Mouse (Mus musculus): ENCODE data around the gene Papss2.

Gene Papss2

DNA sequence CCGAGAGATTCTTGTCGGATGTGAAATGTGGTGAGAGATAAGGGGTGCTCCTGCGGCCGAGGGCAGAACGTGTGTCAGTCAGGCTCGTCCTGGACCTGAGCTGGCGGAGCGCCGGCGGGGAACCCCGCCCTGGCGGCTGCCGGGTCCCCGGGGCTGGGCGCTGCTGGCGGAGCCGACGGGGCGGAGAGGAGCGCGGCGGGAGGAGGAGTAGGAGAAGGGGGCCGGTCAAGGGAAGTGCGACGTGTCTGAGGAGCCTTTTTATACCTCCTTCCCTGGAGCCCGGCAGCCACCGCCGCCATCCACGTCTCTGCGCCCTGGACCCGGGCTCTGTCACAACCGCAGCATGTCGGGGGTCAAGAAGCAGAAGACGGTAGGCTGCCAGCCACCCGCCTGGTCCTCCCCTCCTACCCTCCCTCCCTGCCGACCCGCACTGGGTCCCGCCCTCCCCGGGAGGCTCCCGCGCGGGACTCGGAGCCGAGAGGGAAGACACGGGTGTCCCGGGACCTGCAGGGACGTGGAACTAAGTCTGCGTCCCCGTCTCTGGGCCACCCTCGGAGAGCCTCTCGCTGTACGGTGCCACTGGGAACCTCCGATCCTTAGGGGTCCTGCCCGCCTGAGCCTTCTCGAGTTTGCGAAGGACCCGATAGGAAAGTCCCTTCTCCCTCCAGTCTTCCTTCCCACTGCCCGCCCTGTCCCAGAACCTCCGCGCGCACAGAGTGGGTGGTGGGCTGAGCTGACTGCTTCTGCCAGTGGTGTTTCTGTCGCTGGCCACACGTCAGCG lies at the start of gene Papss2:
Papss2 (plus strand) TSS at position 285 of the 781 bp plus-strand sequence.
- DNase-seq = peak; percentile 82

DNA sequence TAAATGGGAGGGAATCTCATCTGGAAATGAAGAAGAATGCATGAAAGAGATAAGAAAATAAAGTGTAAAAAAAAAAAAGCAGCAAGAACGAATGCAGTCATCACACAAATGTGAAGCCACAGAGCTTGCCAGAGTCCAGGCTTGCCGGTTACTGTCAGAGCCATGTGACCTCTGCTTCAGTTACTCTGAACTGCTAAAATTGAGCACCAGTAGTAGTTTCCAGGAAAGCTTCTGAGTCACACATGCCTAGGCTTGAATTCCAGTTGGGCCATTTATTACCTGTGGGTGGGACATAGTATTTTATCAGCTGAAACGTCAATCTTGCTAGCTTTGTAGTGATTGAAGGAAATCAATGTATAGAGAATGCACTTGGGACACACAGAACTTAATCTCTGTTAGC lies 48.2 kb upstream of the Papss2 start:
- no peak for DNase-seq

GRCm38 (mm10) chr19:32548202-32548601 lies 47.4 kb upstream of the Papss2 start:
- DNase-seq = no peak

DNA sequence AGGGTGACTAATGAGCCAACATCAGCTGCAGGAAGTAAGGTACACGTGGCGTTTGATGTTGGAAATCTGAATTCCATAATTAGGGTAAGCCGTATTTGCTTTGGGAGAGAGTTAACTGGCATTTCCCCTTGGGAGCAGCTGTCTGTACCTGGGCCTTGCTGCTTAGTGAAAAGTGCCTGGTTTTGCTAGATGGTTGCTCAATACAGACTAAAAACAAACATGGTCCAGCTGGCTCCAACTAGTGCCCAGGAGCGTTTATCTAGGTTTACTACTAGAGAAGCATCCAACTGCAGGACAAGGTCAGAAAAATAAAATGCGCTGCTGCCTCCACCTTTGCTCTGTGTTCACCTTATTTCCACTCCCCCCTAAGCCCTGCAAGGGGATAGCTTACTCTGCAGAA lies 45.1 kb upstream of the Papss2 start:
- DNase-seq = no peak

GRCm38 (mm10) chr19:32551442-32551841 lies 44.1 kb upstream of the Papss2 start:
- no peak for DNase-seq

- no peak for DNase-seq
These were observed 43.5 kb upstream of the Papss2 start for GRCm38 (mm10) chr19:32552106-32552505.

DNA sequence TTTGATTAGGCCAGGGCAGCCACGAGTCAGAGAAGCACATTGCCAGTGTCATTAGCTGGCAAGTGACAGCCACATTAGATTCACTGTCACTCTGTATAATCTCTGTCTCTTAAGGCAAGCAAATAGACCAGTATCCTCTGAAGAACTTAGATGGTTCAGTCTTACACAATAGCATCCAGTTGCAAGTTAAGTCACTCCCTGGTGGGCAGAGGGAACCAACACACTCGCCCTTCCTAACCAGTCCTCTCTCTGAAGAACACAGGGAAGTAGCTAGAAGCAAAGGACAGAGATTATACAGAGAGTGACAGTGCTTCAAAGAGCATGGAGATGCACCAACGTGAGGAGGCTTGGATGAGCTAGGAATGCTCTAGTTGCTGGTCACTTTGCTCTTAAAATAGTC lies 42.3 kb upstream of the Papss2 start:
- no peak for DNase-seq

DNA sequence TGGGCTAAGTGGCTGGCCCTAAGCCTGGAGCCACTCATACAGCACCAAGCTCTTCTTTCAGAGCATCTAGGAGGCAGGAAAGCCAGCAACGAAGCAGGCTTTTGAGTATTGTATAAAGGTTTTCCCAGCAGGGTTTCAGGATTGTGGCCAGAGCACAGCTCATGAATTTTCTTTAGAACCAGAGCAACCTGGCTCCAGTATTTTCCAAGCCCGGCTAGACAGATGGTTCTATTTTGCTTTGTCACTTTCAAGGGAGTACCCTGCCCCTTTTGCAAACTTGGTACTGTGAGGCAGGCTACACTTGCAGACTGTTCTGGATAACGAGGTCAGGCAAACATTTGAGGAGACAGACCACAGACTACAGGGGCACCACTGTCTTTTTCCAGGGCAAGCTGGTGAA lies 40.3 kb upstream of the Papss2 start:
- DNase-seq = no peak

DNA sequence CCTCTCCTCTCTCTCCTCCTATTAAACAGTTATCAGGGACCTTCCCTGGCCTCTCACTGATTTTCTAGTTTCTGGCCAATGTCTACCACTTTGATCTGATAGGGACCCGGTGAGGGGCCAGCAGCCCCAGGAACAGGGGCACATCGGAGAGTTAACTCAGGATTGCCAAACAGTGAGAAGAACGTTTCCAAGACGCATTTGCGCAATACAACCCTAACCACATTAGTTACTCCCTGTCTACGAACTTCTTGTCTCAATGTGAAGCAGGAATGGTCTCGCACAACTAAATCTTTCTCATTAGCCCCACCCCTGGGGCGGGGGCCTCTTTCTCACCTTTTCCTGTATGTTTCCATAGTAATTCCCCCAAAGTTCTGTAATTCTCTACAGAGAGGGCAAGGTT lies 28.6 kb upstream of the Papss2 start:
- no peak for DNase-seq

DNA sequence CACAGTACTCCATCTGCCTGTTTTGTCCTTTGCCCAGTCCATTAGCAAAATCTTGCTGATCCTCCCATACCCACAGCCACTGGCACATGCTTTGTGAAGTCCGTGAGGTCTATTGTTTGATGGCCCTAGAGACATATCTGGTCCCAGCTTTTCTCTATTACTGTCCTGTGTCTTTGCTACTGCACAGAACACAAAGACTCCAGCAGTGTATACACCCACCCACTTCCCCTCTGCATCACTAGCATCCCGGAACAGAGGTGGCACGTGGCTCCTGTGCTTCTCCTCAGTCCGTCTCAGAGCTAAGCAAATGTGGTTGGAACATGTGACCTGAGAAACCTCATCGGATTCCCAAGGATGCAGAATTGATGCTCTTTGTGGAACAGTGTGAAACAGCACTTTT lies 28.1 kb upstream of the Papss2 start:
- no peak for DNase-seq

- no peak for DNase-seq
These were observed 27.1 kb upstream of the Papss2 start for GRCm38 (mm10) chr19:32568470-32568869.

DNA sequence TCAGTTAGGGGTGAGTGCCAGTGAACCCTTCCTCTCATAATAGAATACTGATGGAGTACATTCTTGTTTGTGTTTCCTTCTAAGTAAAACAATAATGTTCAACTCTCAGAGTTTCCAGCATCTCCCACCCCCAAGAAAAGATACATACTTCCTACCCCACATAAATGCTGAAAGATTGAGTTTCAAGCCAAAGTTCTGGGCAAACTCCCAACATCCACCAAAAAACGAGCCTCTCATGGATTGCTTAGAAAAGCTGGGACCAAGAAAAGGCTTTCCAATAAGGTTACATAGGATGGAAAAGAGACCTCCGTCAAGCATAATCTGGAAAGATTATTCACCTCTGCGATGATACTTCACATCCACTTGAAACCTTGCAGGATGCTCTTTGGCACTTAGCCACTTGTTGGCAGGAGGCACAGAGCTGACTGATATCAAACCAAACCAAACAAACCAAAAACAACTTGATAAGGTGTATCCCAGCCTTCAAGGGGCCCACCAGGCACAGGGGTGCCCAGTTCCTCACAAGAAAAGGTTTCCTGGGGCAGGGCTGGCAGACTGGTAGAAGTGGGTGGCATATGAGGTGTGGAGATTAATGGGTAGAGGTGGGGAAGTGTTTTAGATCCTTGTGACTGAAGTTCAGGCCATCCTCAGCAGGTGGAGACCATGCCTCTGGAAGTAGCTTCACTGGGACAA lies 26.5 kb upstream of the Papss2 start:
- DNase-seq = no peak

GRCm38 (mm10) chr19:32569725-32570124 lies 25.9 kb upstream of the Papss2 start:
- DNase-seq = no peak

- DNase-seq = no peak
These were observed 23.4 kb upstream of the Papss2 start for GRCm38 (mm10) chr19:32572191-32572590.

DNA sequence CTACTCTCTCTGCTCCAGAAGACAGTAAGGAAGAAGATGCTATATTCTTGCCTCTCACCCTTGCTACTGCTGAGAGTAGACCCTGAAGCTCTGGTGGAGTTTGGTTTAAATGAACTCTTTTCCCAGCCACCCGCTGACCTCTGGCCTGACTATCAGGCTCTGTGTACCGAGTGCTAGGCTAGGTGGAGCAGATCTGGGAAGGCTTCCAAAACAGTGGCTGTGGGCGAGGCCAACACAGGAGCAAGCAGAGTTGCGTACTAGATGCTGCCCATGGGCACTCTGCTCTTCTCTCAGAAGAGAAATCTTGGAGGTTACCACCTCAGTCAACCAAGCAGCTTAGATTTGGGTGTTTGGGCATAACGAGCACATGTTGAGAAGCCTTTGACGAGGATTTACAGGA lies 22.3 kb upstream of the Papss2 start:
- peak; percentile 53 for DNase-seq

- no peak for DNase-seq
These were observed 20.7 kb upstream of the Papss2 start for GRCm38 (mm10) chr19:32574846-32575245.

- DNase-seq = no peak
These were observed 17.8 kb upstream of the Papss2 start for GRCm38 (mm10) chr19:32577749-32578148.

DNA sequence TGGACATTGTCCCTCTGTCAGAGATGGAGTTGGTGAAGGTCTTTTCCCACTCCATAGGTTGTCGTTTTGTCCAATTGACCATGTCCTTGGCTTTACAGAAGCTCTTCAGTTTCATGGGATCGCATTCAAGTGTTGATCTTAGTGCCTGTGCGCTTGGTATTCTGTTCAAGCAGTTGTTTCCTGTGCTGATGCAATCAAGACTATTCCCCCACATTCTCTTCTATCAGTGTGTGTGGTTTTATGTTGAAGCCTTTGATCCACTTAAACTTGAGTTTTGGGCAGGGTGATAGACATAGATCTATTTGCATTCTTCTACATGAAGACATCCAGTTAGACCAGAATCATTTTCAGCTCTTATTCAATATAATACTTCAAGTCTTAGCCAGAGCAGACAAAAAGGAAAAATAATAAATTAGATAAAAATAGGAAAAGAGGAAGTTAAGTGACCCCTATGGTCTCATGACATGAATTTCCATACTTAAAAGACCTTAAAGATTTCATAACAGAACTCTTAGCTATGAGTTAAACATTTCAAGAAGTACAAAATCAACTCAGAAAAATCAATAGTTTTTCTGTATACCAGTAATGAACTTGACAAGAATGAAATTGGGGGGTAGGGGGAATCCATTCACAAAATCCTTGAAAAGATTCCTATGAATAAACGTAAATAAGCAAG lies 12.4 kb upstream of the Papss2 start:
- DNase-seq = no peak

DNA sequence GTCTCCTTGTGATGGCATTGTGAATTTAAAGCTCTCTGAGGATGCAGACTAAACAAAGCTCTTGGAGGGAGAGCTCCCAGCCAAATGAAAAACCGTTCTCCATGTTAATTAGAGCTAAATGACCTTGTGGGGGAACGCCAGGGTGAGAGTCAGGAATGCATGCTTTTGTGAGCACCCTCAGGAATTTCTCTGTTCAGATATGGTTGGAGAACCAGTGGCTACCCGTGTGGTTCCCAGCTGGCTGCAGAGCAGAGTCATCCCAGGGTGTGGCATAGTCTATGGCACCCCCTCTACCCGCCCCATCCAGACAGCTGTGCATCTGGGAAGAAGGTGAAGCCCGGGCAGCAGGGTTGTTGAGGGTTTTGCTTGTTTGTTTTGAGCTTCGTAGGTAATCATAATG lies 7.9 kb upstream of the Papss2 start:
- peak; percentile 45 for DNase-seq

DNA sequence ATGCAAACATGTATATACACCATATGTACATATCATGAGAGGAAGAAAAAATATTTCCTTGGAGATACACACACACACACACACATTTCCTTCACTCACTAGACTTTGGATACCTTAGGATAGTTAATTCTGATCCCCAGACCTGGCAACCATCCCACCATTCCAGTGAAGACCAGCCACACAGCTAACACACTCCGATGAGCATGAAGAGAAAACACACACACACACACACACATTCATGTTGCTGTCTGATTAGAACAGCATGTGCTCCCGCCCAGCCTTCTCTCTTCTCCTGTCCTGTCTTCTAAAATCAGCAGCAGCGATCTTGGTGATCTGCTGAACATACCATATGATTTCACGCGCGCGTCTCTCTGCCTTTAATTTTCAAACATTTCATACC lies 2.8 kb upstream of the Papss2 start:
- no peak for DNase-seq

DNA sequence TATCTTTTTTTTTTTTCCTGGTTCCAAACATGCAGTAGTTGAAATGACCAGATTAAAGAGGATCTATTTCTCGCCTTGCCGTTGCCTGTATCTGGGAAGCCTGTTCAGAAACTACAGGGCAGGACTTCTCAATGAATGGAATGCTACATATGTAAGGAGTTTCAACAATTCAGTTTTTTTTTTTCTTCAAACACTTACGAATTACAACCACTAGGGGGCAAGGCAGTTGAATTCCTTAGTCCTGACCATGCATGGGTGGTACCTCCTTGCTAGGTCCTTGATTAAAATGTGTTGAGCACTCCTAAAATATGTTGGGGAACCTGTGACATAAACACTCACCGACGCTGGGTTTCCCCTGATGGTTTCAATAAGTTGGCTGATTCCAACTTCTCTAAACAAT lies 1.7 kb upstream of the Papss2 start:
- DNase-seq = no peak

DNA sequence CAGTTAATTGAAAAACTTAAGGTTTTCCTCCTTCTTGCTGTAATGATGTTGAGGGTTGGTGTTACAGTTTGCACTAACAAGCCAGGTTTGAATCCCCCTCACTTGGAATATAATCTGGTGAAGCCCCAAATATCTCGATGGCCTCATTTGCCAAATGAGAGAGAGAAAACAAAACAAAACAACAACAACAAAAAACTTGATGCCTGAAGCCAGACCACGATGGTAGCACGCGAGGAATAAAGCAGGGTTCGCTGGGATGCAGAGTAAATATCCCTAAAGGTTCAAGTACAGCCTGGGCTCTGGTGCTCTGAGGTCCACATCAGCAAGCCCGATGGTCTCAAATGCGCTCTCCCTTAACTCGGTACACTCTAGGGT lies 472 bp upstream of the Papss2 start:
- DNase-seq = no peak

DNA sequence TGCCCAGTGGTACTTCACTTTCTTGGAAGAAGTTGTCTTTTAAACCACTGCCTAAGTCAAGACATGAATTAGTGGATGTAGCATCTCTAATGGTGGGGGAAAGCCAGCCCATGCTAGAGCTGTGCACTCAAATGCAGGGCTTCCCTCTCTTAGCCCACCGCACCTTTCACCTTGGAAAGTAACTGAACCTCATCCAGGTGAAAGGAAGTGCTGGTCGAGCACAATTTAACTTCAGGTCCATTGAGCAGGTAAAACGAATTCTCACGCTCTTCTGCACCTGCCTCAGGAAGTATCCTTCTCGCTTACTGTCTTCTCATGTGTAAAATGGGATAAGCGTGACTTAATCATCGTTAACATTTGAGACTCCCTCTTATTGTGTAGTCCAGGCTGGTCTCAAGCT lies 3.4 kb downstream of the Papss2 start:
- no peak for DNase-seq

- no peak for DNase-seq
These were observed 3.8 kb downstream of the Papss2 start for GRCm38 (mm10) chr19:32599436-32599835.

Data from kidney, adult 11 months (tissue).